Mouse (Mus musculus): ENCODE measurements around the gene 1700025G04Rik.

GRCm38 (mm10) chr1:151953563-151953962, 136.4 kb downstream of the 1700025G04Rik start:
- no peak for TF ChIP-seq CTCF (conservative IDR thresholded peaks at IDR 0.05 in 1 of 2, IDR thresholded peaks at IDR 0.05 in 1 of 2; ENCODE audit: low read depth in 2 of 2, low read length in 2 of 2)
- no peak for TF ChIP-seq POLR2A (IDR thresholded peaks at IDR 0.05; ENCODE audit: low read depth, low read length)
- TF ChIP-seq MAFK (IDR thresholded peaks at IDR 0.05; ENCODE audit: insufficient replicate concordance, low read length) = no peak
- no peak for TF ChIP-seq EP300 (IDR thresholded peaks at IDR 0.05; ENCODE audit: low read length)
- TF ChIP-seq SIN3A (IDR thresholded peaks at IDR 0.05; ENCODE audit: low read length) = no peak
- no peak for TF ChIP-seq ETS1 (conservative IDR thresholded peaks at IDR 0.05; ENCODE audit: low read depth, low read length)
- TF ChIP-seq HCFC1 (IDR thresholded peaks at IDR 0.05; ENCODE audit: low read depth, low read length) = no peak
- no peak for TF ChIP-seq CHD2 (IDR thresholded peaks at IDR 0.05; ENCODE audit: low read length)
- TF ChIP-seq MAX (IDR thresholded peaks at IDR 0.05; ENCODE audit: low read length) = no peak
- TF ChIP-seq MYC (IDR thresholded peaks at IDR 0.05; ENCODE audit: low read depth, low read length) = no peak
